Mouse (Mus musculus): Measurements from ENCODE around the gene Ankrd66.
"Not testable (repeated sequence)": the region's sequence is repeated elsewhere in the genome, so short reads cannot be mapped to it uniquely, and the experiment has no call there.

Gene Ankrd66

DNA sequence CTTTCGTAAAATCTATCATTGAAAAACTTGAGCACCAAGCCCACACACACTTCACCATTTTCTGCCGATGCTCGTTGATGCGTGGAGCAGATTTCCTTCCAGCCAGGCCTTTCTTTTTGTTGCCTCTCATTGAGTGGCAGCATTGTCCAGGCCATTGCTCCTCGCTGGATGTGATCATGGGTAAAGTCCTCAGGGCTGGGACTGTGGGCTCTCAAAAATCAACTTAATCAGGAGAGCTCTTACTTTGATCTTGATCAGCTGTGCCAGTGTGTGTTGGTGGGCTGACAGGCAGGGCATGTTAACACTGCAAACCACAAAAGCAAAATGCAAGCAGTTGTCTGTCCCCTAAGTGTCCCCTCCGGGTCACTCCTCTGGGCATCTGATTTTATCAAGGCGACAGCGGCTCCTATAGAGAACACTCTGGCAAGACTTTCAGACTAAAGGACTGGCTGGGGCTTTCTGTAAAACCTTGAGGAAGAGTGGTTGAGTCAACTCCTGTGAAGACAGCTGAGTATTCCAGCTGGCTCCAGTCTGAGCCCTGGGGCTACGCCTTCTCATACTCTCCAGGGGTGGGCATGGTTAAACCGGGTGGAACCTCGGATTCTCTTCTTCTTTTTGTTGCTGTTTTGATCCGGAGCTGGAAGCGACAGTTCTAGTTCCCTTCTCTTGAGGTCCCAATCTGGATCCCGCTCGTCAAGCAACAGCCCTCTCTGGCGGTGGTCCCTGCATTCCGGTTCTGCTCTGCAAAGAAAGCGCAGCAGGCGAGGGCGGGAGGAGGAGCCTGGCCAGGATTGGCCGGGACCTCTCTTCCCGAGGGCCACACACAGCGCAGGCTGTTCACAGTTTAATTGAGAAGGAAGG is 8.8 kb downstream of the Ankrd66 start:
- peak; percentile 5 to 9 for DNase-seq

DNA sequence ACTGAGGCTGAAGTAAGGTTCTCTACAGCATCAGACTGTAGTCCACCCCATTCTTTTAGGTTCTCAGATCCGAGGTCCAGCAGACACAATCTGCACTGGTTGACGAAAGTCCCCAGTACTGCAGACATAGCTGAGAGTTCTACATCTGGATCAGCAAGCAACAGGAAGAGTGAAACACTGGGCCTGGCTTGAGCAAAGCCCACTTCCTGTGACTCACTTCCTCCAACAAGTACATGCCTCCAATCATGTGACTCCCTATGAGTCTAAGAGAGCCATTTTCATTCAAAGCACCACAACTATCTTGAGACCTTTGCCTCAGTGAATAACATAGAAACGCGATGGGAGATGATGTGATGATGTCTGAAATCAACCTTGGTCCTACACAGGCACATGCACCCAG is 12.2 kb downstream of the Ankrd66 start:
- DNase-seq = no peak

DNA sequence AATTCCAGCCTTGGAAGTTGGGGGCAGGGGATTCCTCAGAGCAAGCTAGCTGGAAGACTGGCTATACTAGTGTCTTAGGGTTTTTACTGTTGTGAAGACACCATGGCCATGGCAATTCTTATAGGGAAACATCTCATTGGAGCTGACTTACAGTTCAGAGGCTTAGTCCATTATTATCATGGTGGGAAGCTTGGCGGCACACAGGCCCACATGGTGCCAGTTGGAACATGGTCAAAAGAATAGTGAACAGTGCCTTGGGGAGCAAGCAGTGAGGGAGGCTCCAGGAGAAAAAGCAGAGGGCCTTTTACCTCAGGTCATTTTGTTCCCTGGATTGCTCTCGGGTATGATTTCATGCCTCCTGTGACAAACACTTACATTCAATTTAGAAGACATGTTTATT is 12.9 kb downstream of the Ankrd66 start:
- DNase-seq = no peak

DNA sequence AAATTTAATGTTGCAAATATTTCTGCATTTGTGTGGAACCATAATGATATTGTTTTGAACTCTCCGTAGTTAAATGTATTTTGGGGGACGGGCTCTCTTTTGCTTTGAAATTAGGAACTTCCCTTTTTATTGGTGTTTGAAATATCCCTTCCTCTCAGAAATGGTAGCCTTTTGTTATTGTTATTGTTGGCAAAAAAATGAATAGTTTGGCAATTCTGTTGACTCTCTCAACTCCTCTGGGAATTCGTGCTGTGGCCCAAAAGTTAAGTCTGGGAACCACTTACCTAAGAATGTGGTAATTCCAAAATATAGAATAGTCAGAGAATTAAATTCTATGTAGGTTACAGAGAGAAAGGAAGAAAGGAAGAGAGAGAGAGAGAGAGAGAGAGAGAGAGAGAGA is 23.3 kb downstream of the Ankrd66 start:
- no peak for DNase-seq

DNA sequence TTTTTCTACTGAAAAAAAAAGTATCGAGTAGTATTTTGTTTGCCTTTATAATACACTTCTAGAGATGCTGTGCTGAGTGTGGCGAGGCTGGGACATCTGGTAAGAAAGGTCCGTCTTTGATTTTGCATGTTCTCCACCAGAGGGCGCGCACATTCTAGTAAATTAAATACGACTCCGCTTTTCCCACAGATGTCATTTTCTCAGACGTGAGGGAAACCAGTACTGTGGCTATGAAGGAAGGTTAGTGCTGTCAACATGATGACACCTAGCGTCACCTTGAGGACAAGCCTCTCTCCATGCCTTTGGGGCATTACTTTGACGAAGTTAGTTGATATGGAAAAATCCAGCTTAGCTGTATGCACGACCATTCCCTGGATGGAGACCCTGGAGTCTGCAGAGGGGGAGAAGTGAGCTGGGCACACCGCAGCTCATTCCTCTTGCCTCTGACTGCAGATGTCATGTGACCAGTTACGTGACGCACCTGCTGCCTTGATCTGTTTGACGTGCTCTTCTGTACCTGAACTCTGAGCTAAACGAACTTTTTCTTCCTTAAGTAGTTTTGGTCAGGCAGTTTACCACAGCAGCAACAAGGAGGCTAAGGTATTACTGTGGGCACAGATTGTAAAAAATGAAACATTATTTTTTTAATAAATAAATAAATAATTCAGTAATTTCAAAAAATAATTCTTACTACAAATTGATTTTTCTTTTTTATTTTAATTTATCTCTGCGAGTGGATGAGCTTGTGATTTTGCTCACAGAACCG is 24.6 kb downstream of the Ankrd66 start:
- DNase-seq = peak; percentile 56 to 68

DNA sequence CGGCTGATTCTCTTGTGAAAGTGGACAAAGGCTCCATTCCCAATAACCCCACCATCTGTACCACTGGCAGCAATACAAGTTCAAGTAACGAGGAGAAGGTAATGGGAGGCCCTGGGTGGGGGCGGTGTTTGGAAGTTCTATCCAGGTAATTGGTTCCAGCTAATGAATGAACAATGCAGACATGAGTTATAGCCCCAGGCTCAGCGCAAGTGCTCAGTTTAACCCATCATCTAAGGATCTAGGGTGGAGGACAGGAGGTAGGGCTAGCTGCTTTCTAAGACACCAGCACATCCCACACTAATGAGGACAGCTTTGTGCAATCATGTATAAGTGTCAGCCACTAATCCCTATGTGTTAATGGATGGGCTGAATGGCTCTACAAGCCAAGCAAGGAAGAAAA is 32.7 kb downstream of the Ankrd66 start:
- no peak for DNase-seq

DNA sequence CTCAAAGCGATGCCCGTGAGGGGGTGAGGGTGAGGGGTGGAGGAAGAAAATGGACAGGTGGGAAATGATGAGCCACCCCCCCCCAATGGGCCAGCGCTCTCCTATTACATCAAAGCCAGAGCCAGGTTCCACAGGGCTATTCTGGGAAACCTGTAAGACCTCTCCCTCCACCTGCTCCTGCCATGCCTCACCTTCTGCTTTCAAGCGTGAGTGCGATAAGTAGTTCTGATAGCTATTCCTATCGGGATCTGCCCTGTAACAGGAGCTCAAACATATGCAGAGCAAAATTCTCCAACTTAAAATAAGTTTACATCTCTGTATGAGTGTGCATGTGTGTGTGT is 38.9 kb downstream of the Ankrd66 start:
- no peak for DNase-seq

DNA sequence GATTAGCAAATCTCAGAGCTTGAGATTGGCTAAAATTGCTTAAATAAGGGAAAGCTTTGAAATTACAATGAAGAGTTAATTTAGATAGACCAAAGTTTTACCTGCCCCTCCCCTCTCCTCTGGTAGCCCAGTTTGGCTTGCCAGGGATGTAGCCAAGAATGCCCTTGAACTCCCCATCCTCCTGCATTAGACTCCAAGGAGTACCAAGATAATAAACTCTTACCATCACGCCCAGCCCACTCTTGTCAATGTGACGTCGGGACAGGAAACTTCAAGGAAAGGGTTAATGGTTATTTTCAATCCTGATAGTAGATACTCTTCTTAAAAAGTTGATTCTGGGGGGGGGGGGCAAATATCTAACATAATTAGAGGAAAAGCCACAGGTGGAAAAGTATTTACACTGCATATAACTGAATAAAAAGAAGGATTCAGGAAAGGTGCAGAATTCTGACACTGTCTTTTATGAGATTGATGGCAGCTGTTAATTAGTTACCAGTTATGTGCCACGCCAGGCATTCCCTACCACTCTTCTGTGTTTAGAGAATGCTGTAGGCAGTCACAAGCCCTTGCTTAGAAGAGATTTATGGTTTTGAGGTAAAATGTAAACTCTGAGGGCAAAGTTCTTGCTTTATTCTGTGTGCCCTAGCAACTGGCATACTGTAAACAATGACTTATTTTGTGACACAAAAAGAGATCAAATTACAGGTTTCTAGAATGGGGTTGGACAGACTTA is 39.4 kb downstream of the Ankrd66 start:
- no peak for DNase-seq

DNA sequence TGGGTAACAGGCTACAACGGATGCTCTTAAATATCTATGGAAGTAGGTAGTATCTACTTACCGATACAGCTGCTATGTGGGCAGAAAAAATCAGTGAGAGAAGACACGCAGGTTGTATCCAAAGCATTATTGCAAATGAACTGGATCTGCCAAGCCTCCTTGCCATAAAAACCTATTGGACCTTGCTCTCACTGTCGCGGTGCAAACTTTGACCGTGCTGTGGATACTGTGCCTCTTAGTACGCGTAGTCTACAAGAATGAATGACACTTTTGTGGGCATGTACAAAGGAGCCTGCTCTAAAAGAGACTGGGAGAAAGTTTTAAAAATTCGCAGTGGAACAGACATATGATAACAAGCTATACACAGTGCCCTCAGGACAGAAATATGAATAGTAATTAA is 40.8 kb downstream of the Ankrd66 start, which contains the start of gene Mep1a:
Mep1a (minus strand) TSS at position 221 of the 400 bp plus-strand sequence.
- DNase-seq = no peak

DNA sequence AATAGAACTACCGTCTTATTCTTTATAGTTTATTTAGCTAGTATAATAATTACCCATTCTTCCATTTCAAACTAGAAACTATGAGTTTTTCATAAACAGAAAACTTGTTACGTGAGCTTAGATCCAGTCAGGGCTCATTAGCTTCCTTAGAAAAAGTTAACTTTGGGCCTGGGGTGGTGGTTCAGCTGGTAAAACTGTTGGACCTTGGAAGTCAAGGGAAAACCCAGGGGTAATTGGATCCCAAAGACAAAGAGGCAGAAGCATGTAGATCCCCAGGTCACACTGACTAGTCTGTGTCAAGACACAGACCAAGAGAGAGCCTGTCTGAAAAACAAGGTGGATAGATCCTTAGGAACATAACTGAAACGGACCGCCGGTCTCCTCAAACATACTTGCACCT is 41.8 kb downstream of the Ankrd66 start:
- no peak for DNase-seq

DNA sequence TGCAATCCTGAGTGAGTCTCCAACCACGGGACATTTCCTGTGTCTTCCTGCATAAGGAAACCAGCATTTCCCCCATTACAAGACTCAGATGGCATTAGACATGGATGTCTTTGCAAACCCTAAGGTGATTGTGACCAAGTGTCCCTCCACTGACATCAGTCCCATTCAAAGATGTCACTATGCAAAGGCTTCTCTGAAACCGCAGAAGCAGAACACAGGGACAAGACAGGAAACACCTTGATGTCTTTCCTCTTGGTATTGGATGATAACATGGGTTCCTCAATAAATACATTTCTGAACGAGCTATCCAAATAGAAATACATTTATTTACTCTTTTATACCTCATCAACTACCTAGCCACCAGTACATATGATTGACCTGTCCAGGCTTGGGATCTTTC is 42.2 kb downstream of the Ankrd66 start:
- no peak for DNase-seq

DNA sequence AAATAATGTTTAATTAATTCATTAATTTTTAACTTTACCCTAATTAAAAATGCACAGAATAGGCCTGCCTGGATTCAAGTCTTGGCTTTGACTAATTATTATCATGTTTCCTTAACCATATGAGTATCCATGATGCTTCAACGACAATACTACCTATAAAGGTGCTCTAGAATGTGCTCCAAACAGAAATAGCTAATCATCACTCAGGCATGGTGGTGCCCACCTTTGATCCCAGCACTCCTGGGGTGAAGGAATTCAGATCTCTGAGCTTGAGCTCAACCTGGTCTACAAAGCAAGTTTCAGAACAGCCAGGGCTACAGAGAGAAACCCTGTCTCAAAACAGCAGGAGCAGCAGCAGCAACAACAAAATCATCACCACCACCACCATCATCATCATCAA is 42.9 kb downstream of the Ankrd66 start:
- no peak for DNase-seq

DNA sequence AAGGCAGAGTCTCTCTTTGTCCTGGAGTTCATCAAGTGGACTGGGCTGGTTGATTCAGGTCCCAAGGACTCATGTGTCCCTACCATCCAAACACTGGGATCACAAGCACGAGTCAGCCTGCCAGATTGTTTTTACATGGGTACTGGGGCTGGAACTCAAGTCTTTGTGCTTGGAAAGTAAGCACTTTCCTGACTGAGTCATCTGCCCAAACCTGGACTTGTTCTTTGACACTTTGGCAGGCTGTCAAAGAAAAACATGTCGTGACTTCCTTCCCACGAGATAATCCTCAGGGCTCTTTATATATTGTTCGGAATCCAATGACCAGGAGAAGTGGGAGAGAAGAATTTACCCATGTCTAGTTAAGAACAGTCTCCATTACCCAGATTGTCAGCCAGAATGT is 45.9 kb downstream of the Ankrd66 start:
- no peak for DNase-seq

DNA sequence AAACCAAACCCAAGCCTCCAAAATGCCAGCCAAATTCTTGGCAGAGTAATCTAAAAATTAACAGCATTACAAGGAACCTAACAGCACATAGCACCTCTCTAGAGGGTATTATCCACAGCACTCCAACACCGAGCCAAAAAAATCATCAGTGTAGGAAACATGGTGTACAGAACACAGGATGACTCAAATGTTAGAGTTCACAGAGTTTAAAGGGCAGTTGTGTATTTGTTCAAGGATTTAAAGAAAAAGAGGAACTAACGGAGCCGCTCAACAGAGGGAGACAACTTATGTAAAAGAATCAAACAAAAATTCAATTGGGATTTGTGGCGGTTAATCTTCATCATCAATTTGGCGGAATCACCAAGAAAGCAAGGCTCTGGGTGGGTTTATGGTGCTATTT is 47.9 kb downstream of the Ankrd66 start:
- DNase-seq = no peak

DNA sequence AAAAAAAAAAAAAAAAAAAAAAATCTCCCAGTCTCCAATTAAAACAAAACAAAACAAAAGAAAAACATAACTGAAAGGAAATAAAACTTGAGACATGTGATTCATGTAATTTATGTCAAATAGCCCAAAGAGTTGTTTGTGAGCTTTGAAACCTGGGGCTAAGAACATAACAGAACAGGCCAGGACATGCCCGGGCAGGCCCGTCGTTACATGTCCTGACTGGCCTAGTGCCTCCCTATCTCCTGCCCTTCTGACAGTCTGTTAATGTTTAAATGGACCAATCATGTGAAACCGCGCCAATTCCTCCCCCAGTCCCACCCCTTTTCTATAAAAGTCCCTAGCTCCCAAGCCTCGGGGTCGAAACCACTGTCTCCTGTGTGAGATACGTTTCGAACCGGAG is 53.1 kb downstream of the Ankrd66 start:
- DNase-seq = not testable (repeated sequence)

DNA sequence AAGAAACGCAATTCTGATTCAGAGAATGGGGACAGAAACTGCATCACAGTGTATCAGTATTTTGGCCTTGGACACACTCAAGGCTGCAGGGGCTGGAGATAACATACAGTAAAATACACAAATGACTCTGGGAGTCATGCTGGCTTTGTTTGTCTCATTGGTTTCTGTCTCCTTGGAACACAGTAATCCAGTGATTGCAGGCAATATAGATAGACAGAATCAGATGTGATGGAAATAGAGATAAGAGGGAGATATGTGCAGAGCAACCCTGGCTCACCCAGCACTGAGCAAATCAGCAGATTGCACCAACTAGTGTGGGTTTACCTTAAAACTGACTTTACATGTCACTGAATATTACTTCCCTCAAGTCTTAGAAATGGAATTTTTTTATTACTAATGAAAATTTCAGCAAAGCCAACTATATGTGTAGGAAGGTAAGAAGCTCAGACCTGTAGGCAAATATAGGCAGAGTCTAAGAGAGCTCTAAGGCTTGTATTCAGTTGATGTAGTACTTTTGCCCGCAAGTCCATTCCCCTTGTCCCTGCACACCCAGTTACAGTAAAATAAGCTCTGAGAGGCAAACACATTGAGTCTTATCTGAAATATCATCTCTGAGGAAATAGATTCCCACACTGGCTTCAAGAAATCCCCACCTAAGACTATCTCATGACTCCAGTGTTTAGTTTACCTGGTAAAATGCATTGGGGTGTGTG is 54.8 kb downstream of the Ankrd66 start:
- DNase-seq = no peak

DNA sequence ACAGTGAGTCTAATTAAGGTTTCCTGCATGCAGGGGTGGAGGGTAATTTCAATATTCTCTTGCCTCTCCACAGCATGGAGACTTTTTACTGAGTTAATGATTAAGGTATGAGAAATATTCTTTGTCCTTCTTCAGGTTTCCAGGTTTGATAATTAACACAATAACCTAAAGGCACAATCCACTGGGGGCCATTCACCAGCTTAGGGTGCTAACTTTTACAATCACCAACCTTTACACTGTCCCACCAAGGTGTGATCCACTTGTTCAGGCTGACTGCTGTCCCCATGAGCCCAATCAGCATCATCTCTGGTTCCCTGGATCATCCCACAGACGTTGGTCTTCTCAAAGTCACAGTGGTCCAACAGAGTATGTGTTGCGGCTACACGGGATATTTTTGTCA is 57.5 kb downstream of the Ankrd66 start:
- DNase-seq = no peak
